Mouse (Mus musculus) liver, postnatal 0 days (tissue): ENCODE measurements around the gene S100a10. TPM values are rescaled to one million over a fixed set of nuclear protein-coding genes. Genes with fewer than 3 reads are reported as not detected.

Experiments
- ATAC-seq: fragments of 200-750 bp; cut with Nextera tagmentation; 2 replicates; pipeline ENCODE4 v1.8.0; 2017; ENCODE audit warnings: mild to moderate bottlenecking, moderate library complexity
- DNase-seq: peaks from one replicate; pipeline ENCODE4 v3.0.0-alpha.2; 2016
- H3K27ac ChIP-seq: fragments of 300-500 bp; sonication (generic); 2 replicates; pipeline ENCODE4 v1.5.1; 2014; ENCODE audit warnings: antibody characterized with exemption, moderate library complexity, mild to moderate bottlenecking, low read depth
- H3K27me3 ChIP-seq: fragments of 300-500 bp; sonication (generic); 2 replicates; pipeline ENCODE4 v1.6.1; 2014; ENCODE audit warnings: low read length, control low read depth, mixed read lengths; ENCODE audit not compliant: insufficient read depth
- H3K36me3 ChIP-seq: fragments of 300-500 bp; sonication (generic); replicated peaks from 2 replicates; pipeline ENCODE4 v1.6.1; 2014; ENCODE audit warnings: mild to moderate bottlenecking, control low read depth, low read length, moderate library complexity, mixed read lengths; ENCODE audit not compliant: insufficient read depth
- H3K4me1 ChIP-seq: fragments of 300-500 bp; sonication (generic); 2 replicates; pipeline ENCODE4 v1.6.1; 2014; ENCODE audit warnings: antibody characterized with exemption, mild to moderate bottlenecking, control low read depth; ENCODE audit not compliant: insufficient read depth
- H3K4me2 ChIP-seq: fragments of 300-500 bp; sonication (generic); 2 replicates; pipeline ENCODE4 v1.6.1; 2014; ENCODE audit warnings: low read depth, mild to moderate bottlenecking, low read length, moderate library complexity, mixed read lengths
- H3K4me3 ChIP-seq: fragments of 300-500 bp; sonication (generic); 2 replicates; pipeline ENCODE4 v1.5.1; 2014; ENCODE audit warnings: low read depth, low read length
- H3K9ac ChIP-seq: fragments of 300-500 bp; sonication (generic); replicated peaks from 2 replicates; pipeline ENCODE4 v1.6.1; 2014; ENCODE audit warnings: mild to moderate bottlenecking, moderate library complexity
- H3K9me3 ChIP-seq: fragments of 300-500 bp; sonication (generic); 2 replicates; pipeline ENCODE4 v1.6.1; 2016; ENCODE audit warnings: mild to moderate bottlenecking, control low read depth, low read length, mixed read lengths
- CTCF ChIP-seq: sonication (generic); IDR thresholded peaks from 2 replicates; pipeline ENCODE4 v1.5.1; 2016; ENCODE audit warnings: antibody characterized with exemption, low read depth
- EP300 ChIP-seq: IDR thresholded peaks from 2 replicates; pipeline ENCODE4 v1.6.1; 2016; ENCODE audit warnings: antibody characterized with exemption, low read depth, mild to moderate bottlenecking
- WGBS: fragments of 180-500 bp; shearing (Covaris S2); extraction: QIAGEN DNeasy Blood & Tissue Kit; methylation state at CpG from one replicate; pipeline ENCODE4 v1.1.7; 2014; ENCODE audit not compliant: insufficient replicate concordance; 5-methylcytosine and 5-hydroxymethylcytosine counted together
- polyA plus RNA-seq: library from polyadenylated mRNA; unstranded; fragments of >200 nt; fragmentation: Nextera tagmentation; extraction: Ambion mirVana; gene quantifications from 2 replicates; pipeline ENCODE4 v1.2.1, GENCODE M21; 2015

Gene S100a10
- polyA plus RNA-seq, 1 experiment from 2014 or later = 75.4 TPM

GRCm38 (mm10) chr3:93511801-93512200, 43.1 kb upstream of the S100a10 start:
- H3K27me3 ChIP-seq = no peaks in the 10 kb centered on the region
- WGBS = 90% methylated on average over 1 of the region's 1 CpGs
- no peak overlapping the region for H3K4me3 ChIP-seq
- DNase-seq (no peak), ATAC-seq (no peak)
- no peaks in the 10 kb centered on the region for H3K4me1 ChIP-seq
- H3K4me2 ChIP-seq = no peak overlapping the region
- no peaks in the 10 kb centered on the region for H3K9me3 ChIP-seq
- 0 out of 2 replicates have a peak overlapping the region, but pooled peaks have one; percentile 69 for H3K27ac ChIP-seq
- no peak overlapping the region for H3K9ac ChIP-seq
- no peaks in the 10 kb centered on the region for H3K36me3 ChIP-seq
- no peak for TF ChIP-seq EP300
- TF ChIP-seq CTCF = no peak

GRCm38 (mm10) chr3:93512386-93513101, 42.3 kb upstream of the S100a10 start:
- H3K4me2 ChIP-seq = no peak overlapping the region
- TF ChIP-seq EP300 (peak; percentile 39; the same call in 1 of the 2 replicates), CTCF (no peak)
- ATAC-seq (no peak), DNase-seq (no peak)
- no peaks in the 10 kb centered on the region for H3K9me3 ChIP-seq
- no peaks in the 10 kb centered on the region for H3K27me3 ChIP-seq
- H3K4me1 ChIP-seq = no peaks in the 10 kb centered on the region
- WGBS = 70% methylated on average over 7 of the region's 7 CpGs
- H3K36me3 ChIP-seq = no peaks in the 10 kb centered on the region
- H3K4me3 ChIP-seq = no peak overlapping the region
- peak overlapping the region; percentile 31; the same call in 1 of the 2 replicates for H3K27ac ChIP-seq
- no peak overlapping the region for H3K9ac ChIP-seq

GRCm38 (mm10) chr3:93514628-93515027, 40.3 kb upstream of the S100a10 start:
- Histone ChIP-seq H3K27me3 (no peaks in the 10 kb centered on the region), H3K27ac (no peak overlapping the region), H3K9ac (no peak overlapping the region), H3K9me3 (no peaks in the 10 kb centered on the region), H3K4me3 (no peak overlapping the region), H3K4me1 (no peaks in the 10 kb centered on the region), H3K4me2 (no peak overlapping the region), H3K36me3 (no peaks in the 10 kb centered on the region)
- DNase-seq (no peak), ATAC-seq (no peak)
- WGBS = 77% methylated on average over 3 of the region's 3 CpGs
- TF ChIP-seq EP300 = no peak
- no peak for TF ChIP-seq CTCF

GRCm38 (mm10) chr3:93517343-93517742, 37.5 kb upstream of the S100a10 start:
- WGBS = 53% methylated on average over 2 of the region's 2 CpGs
- no peak for ATAC-seq

GRCm38 (mm10) chr3:93519856-93520329, 35.0 kb upstream of the S100a10 start:
- Histone ChIP-seq H3K9me3 (no peaks in the 10 kb centered on the region), H3K4me1 (peaks cover 4% of the 10 kb centered on the region; the same call in 1 of the 2 replicates), H3K4me3 (peak overlapping the region; percentile 57), H3K9ac (no peak overlapping the region), H3K36me3 (no peaks in the 10 kb centered on the region; the same call in 1 of the 2 replicates), H3K27ac (peak overlapping the region; percentile 84), H3K4me2 (peak overlapping the region; percentile 70), H3K27me3 (no peaks in the 10 kb centered on the region)
- no peak for TF ChIP-seq EP300
- no peak for TF ChIP-seq CTCF
- DNase-seq (no peak), ATAC-seq (no peak)
- 50% methylated on average over 5 of the region's 5 CpGs for WGBS

More at GRCm38 (mm10) chr3:93517343-93517742, 37.5 kb upstream of the S100a10 start:
- H3K9ac ChIP-seq = no peak overlapping the region
- no peak overlapping the region for H3K4me3 ChIP-seq
- TF ChIP-seq CTCF = no peak
- H3K9me3 ChIP-seq = no peaks in the 10 kb centered on the region
- no peak overlapping the region for H3K4me2 ChIP-seq
- no peaks in the 10 kb centered on the region for H3K36me3 ChIP-seq
- no peaks in the 10 kb centered on the region for H3K27me3 ChIP-seq
- peaks cover 4% of the 10 kb centered on the region; the same call in 1 of the 2 replicates for H3K4me1 ChIP-seq
- H3K27ac ChIP-seq = no peak overlapping the region
- no peak for DNase-seq

- Histone ChIP-seq H3K4me2 (peak within 1 kb of the TSS; percentile 70), H3K4me1 (peaks cover 4% of the 10 kb centered on the region; the same call in 1 of the 2 replicates), H3K4me3 (peak within 1 kb of the TSS; percentile 57), H3K27me3 (no peaks in the 10 kb centered on the region), H3K36me3 (peaks cover under 1% of the 10 kb centered on the region; the same call in 1 of the 2 replicates), H3K9ac (peak within 1 kb of the TSS; percentile 77), H3K27ac (peak within 1 kb of the TSS; percentile 84), H3K9me3 (no peaks in the 10 kb centered on the region)
- under 1% methylated on average over 38 of the region's 38 CpGs for WGBS
- DNase-seq (peak; percentile 68), ATAC-seq (peak; percentile 86)
- TF ChIP-seq EP300 (no peak), CTCF (no peak; the same call in 1 of the 2 replicates)
Measured at GRCm38 (mm10) chr3:93520330-93521193, 34.3 kb upstream of the S100a10 start, which contains the start of gene S100a11. Gene S100a11 (plus strand): TSS chr3:93520488.
